Mouse (Mus musculus) embryonic stem cell, embryonic (primary cell): ENCODE data around the gene Slc13a1.

Source experiments
- CTCF ChIA-PET, 4 experiments: fragments of 300-600 bp in 2 of 4; fragments of 350-600 bp in 2 of 4; sonication (Branson Sonifier 250); formaldehyde crosslinking; loops; one replicate each; lab custom pipeline; 2022; ENCODE audit warnings: inconsistent platforms in 2 of 4; lab: Charles Lee
- POLR2A ChIA-PET, 4 experiments: fragments of 300-600 bp in 2 of 4; fragments of 350-600 bp in 2 of 4; sonication (Branson Sonifier 250); formaldehyde crosslinking; loops; one replicate each; lab custom pipeline; 2022; ENCODE audit warnings: antibody characterized with exemption in 4 of 4, inconsistent platforms in 1 of 4; lab: Charles Lee

The Slc13a1 gene

GRCm38 (mm10) chr6:24105681-24106080 is 62.2 kb downstream of the Slc13a1 start:
- ChIA-PET CTCF (interaction anchor here in 1 of 4 experiments (0.5 kb wide), 1 partner anchor 26 kb away, joined by 3 read pairs; no protein-coding TSS in a partner anchor), POLR2A (no interaction called here)

DNA sequence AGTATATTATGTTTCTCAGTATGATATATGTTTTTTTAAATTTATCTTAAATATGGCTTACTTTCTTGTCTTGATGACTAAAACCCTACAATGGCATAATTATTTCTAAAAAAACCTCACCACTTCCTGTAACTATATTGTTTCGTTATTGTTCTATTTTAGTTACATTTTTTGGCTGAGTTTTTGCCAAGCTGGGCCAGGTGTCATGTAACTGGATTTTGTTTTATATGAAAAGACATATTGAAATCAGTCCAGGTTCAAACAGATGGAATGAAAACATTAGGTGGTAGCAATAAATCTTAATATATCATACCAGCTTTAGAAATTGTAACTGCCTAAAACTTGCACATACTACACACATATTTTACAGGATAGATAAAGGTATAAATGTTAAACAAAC is 66.6 kb downstream of the Slc13a1 start:
- ChIA-PET CTCF (no interaction called here), POLR2A (interaction anchor here in 1 of 4 experiments (0.6 kb wide), 1 partner anchor 82 kb away, joined by 3 read pairs; no protein-coding TSS in a partner anchor)

- POLR2A ChIA-PET = no interaction called here
- CTCF ChIA-PET = no interaction called here
These were observed 67.2 kb downstream of the Slc13a1 start for GRCm38 (mm10) chr6:24100705-24101104.

DNA sequence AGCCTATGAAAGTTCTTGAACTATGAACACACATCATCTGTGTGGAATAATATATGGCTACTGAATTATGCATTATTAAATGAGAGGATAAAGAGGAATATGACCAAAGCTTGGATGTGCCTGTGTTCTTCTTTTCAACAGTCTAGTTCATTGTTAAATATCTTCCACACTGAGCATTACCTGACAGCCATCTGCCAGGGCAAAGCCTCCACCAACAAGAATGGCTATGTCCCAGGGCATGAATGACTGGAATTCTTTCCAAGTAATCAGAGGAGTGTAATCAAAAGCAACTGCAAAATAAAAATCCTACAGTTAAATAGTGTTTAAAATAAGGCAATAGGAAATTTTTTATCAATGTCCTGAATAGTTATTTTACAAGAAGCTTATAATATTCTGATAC is 70.5 kb downstream of the Slc13a1 start:
- ChIA-PET POLR2A (no interaction called here), CTCF (no interaction called here)

DNA sequence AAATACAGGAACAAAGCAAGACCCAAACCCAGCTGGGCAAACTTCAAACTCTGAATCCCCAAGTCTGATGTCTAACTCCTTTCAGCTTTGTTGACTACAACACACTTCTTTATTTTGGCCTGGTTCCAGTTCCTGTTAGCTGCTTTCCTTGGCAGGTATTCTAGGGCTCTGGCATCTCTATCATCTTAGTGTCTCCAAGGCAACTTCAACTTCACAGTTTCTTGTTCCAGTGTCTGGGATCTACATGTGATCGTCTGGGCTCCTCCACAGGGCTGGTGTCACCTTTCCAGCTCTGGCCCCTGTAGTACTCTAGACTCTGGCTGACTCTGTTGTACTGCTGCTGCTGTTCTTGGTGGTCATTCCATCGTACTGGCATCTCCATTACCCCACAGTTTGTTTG is 91.8 kb downstream of the Slc13a1 start:
- ChIA-PET CTCF (interaction anchor here in 1 of 4 experiments (0.5 kb wide), 1 partner anchor 445 kb away, joined by 3 read pairs; no protein-coding TSS in a partner anchor), POLR2A (no interaction called here)

DNA sequence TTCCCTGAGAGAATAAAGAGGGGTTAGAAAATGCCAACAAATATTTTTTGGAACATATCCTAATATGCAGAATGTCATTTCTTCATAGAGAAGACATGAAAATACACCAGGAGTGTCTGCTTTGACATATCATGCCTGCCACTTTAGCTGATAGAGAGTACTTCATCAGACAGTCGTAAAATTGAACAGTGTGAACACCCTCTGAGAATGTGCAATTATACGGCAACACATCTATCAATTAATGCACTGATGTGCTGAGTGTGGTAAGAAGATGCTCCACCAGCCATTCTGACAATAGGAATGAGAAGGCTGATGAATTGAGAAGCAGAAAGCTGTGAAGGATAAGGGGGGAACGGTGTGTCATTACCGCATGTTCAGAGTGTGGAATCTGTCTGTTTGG is 95.1 kb downstream of the Slc13a1 start:
- CTCF ChIA-PET = no interaction called here
- POLR2A ChIA-PET = no interaction called here

GRCm38 (mm10) chr6:24059754-24060153 is 108.1 kb downstream of the Slc13a1 start:
- ChIA-PET CTCF (no interaction called here), POLR2A (no interaction called here)

DNA sequence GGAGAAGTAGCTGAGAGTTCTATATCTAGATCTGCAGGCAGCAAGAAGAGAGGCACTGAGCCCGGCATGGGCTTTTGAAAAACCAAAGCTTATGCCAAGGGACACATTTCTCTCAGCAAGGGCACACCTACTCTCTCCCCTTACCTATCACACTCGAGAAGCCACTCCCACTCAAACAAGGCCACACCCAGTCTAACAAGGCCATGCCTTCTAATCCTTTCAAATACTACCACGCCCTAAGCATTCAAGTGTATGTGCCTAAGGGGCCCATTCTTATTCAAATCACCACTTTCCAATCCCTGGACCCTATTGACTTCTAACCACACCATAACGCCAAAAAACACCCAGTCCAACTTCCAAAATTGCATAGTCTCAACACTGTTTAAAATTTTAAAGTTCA is 112.8 kb downstream of the Slc13a1 start:
- POLR2A ChIA-PET = no interaction called here
- CTCF ChIA-PET = no interaction called here

- POLR2A ChIA-PET = no interaction called here
- CTCF ChIA-PET = no interaction called here
These were observed 113.7 kb downstream of the Slc13a1 start for GRCm38 (mm10) chr6:24054086-24054710.

GRCm38 (mm10) chr6:24047014-24047770 is 120.7 kb downstream of the Slc13a1 start:
- ChIA-PET CTCF (no interaction called here), POLR2A (interaction anchor here in 2 of 4 experiments (0.6 to 0.7 kb wide), 2 partner anchors 22 to 156 kb away, joined by 3 to 10 read pairs; no protein-coding TSS in a partner anchor)

DNA sequence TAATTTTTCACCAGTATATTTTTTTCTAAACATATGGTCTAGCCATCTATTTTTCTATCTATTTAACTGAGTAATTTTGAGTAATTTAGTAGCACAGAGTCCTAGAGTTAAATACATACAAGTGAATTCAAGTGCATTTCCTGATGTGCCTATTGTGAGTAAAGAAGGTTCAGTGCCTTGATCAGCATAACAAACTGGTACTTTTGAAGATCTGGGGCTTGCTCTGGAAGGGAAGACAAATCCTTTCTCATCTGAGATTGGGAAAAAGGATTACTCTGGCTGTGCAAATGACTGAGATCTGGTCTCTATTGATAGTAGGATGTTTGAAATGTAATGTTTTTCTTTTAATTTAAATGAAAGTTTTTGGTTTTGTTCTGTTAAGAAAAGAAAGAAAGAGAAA is 124.4 kb downstream of the Slc13a1 start:
- POLR2A ChIA-PET = no interaction called here
- CTCF ChIA-PET = no interaction called here
